Mouse (Mus musculus): ENCODE measurements around the gene Nol4l. TPM values are rescaled to one million over a fixed set of nuclear protein-coding genes. Genes with fewer than 3 reads are reported as not detected.

Nol4l gene
- polyA plus RNA-seq, 1 experiment, result 19.2 TPM

- peak within 1 kb of the TSS; percentile 80 for H3K4me3 ChIP-seq (ENCODE audit: insufficient read depth, low read length)
- no peak within 1 kb of the TSS for H3K27ac ChIP-seq (ENCODE audit: insufficient read depth, low read depth, low read length)
- peaks cover 55% of the 10 kb centered on the region for H3K4me1 ChIP-seq (ENCODE audit: control insufficient read depth, insufficient read depth, low read length)
- TF ChIP-seq POLR2A (IDR thresholded peaks at IDR 0.05; ENCODE audit: borderline replicate concordance, low read depth, low read length) (no peak), CTCF (IDR thresholded peaks at IDR 0.05; ENCODE audit: low read depth, low read length) (no peak)
These were observed 37.0 kb downstream of the Nol4l start, which contains the start of gene 4930404H24Rik for GRCm38 (mm10) chr2:153492573-153493392. 4930404H24Rik (plus strand) TSS chr2:153492790.

GRCm38 (mm10) chr2:153492179-153492517 is 37.6 kb downstream of the Nol4l start:
- Histone ChIP-seq H3K4me1 (ENCODE audit: control insufficient read depth, insufficient read depth, low read length) (peaks cover 53% of the 10 kb centered on the region), H3K4me3 (ENCODE audit: insufficient read depth, low read length) (peak overlapping the region; percentile 30), H3K27ac (ENCODE audit: insufficient read depth, low read depth, low read length) (no peak overlapping the region)
- TF ChIP-seq POLR2A (IDR thresholded peaks at IDR 0.05; ENCODE audit: borderline replicate concordance, low read depth, low read length) (no peak), CTCF (IDR thresholded peaks at IDR 0.05; ENCODE audit: low read depth, low read length) (no peak)

GRCm38 (mm10) chr2:153491512-153492178 is 38.1 kb downstream of the Nol4l start:
- TF ChIP-seq CTCF (IDR thresholded peaks at IDR 0.05; ENCODE audit: low read depth, low read length) (no peak), POLR2A (IDR thresholded peaks at IDR 0.05; ENCODE audit: borderline replicate concordance, low read depth, low read length) (no peak)
- Histone ChIP-seq H3K4me3 (ENCODE audit: insufficient read depth, low read length) (peak overlapping the region; percentile 30), H3K4me1 (ENCODE audit: control insufficient read depth, insufficient read depth, low read length) (peaks cover 48% of the 10 kb centered on the region), H3K27ac (ENCODE audit: insufficient read depth, low read depth, low read length) (no peak overlapping the region)

GRCm38 (mm10) chr2:153490940-153491339 is 38.8 kb downstream of the Nol4l start:
- no peak overlapping the region for H3K27ac ChIP-seq (ENCODE audit: insufficient read depth, low read depth, low read length)
- H3K4me3 ChIP-seq (ENCODE audit: insufficient read depth, low read length), result no peak overlapping the region
- H3K4me1 ChIP-seq (ENCODE audit: control insufficient read depth, insufficient read depth, low read length), result peaks cover 42% of the 10 kb centered on the region

GRCm38 (mm10) chr2:153490116-153490515 is 39.7 kb downstream of the Nol4l start:
- Histone ChIP-seq H3K27ac (ENCODE audit: insufficient read depth, low read depth, low read length) (no peak overlapping the region), H3K4me1 (ENCODE audit: control insufficient read depth, insufficient read depth, low read length) (peaks cover 38% of the 10 kb centered on the region), H3K4me3 (ENCODE audit: insufficient read depth, low read length) (no peak overlapping the region)
- TF ChIP-seq CTCF (IDR thresholded peaks at IDR 0.05; ENCODE audit: low read depth, low read length) (no peak), POLR2A (IDR thresholded peaks at IDR 0.05; ENCODE audit: borderline replicate concordance, low read depth, low read length) (no peak)

More at GRCm38 (mm10) chr2:153490940-153491339, 38.8 kb downstream of the Nol4l start:
- TF ChIP-seq POLR2A (IDR thresholded peaks at IDR 0.05; ENCODE audit: borderline replicate concordance, low read depth, low read length) (no peak), CTCF (IDR thresholded peaks at IDR 0.05; ENCODE audit: low read depth, low read length) (no peak)

- H3K4me1 ChIP-seq (ENCODE audit: control insufficient read depth, insufficient read depth, low read length), result peaks cover 10% of the 10 kb centered on the region
- no peak overlapping the region for H3K27ac ChIP-seq (ENCODE audit: insufficient read depth, low read depth, low read length)
- H3K4me3 ChIP-seq (ENCODE audit: insufficient read depth, low read length), result no peak overlapping the region
These were observed 45.7 kb downstream of the Nol4l start for GRCm38 (mm10) chr2:153484071-153484470.

GRCm38 (mm10) chr2:153483118-153483983 is 46.4 kb downstream of the Nol4l start:
- H3K4me1 ChIP-seq (ENCODE audit: control insufficient read depth, insufficient read depth, low read length), result peaks cover 10% of the 10 kb centered on the region
- H3K4me3 ChIP-seq (ENCODE audit: insufficient read depth, low read length), result no peak overlapping the region
- TF ChIP-seq POLR2A (IDR thresholded peaks at IDR 0.05; ENCODE audit: borderline replicate concordance, low read depth, low read length) (no peak), CTCF (IDR thresholded peaks at IDR 0.05; ENCODE audit: low read depth, low read length) (no peak)
- H3K27ac ChIP-seq (ENCODE audit: insufficient read depth, low read depth, low read length), result no peak overlapping the region

More at GRCm38 (mm10) chr2:153484071-153484470, 45.7 kb downstream of the Nol4l start:
- TF ChIP-seq POLR2A (IDR thresholded peaks at IDR 0.05; ENCODE audit: borderline replicate concordance, low read depth, low read length) (no peak), CTCF (IDR thresholded peaks at IDR 0.05; ENCODE audit: low read depth, low read length) (no peak)

GRCm38 (mm10) chr2:153481861-153482120 is 48.0 kb downstream of the Nol4l start:
- no peak overlapping the region for H3K4me3 ChIP-seq (ENCODE audit: insufficient read depth, low read length)
- H3K4me1 ChIP-seq (ENCODE audit: control insufficient read depth, insufficient read depth, low read length), result peaks cover 10% of the 10 kb centered on the region
- TF ChIP-seq CTCF (IDR thresholded peaks at IDR 0.05; ENCODE audit: low read depth, low read length) (no peak), POLR2A (IDR thresholded peaks at IDR 0.05; ENCODE audit: borderline replicate concordance, low read depth, low read length) (no peak)
- H3K27ac ChIP-seq (ENCODE audit: insufficient read depth, low read depth, low read length), result 0 out of 2 replicates have a peak overlapping the region, but pooled peaks have one; percentile 0

DNA sequence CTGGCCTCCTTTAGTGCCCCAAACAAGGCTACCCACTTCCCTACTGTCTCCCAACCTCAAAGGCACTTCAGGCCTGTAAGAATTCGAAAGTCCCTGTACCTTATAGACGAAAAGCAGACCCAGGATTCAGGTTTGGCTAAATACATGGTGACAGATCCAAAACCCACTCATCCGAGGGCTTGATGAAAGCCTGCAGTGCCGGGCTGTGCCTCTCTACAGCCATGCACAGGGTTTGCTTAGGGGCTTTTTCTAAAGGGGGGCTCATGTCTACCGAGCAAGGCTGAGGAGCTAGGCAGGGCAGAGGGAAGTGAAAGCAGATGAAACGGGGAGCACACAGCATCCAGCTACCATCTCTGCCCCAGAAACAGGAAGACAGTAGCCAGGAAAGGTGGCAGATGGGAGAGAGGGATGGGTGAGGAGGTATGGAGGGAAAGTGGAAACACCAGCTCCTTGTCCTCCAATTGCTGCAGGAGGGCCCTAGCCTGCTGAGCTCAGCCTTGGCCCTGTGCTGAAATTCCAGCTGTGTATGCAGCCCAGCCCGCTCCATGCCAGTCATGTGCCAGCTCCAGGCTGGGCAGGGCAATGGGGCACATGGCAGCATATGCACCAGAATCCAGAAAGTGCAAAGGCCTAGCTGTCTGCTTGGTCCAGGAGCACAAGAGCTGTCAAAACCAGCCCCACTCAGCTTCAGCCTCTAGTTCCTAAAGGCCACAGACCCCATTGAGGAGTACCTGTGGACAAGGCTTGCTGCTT is 48.5 kb downstream of the Nol4l start:
- TF ChIP-seq POLR2A (IDR thresholded peaks at IDR 0.05; ENCODE audit: borderline replicate concordance, low read depth, low read length) (no peak), CTCF (IDR thresholded peaks at IDR 0.05; ENCODE audit: low read depth, low read length) (no peak)
- Histone ChIP-seq H3K4me3 (ENCODE audit: insufficient read depth, low read length) (no peak overlapping the region), H3K27ac (ENCODE audit: insufficient read depth, low read depth, low read length) (peak overlapping the region; percentile 56), H3K4me1 (ENCODE audit: control insufficient read depth, insufficient read depth, low read length) (peaks cover 11% of the 10 kb centered on the region)
